Mouse (Mus musculus) liver, embryonic 14.5 days (tissue): ENCODE results near the gene Olfr877. TPM values are rescaled to one million over a fixed set of nuclear protein-coding genes. Genes with fewer than 3 reads are reported as not detected.

Experiments used
- ATAC-seq: fragments of 200-750 bp; cut with Nextera tagmentation; 2 replicates; pipeline ENCODE4 v1.8.0; 2017; ENCODE audit warnings: moderate number of reproducible peaks, mild to moderate bottlenecking, moderate library complexity; ENCODE audit not compliant: insufficient read depth
- DNase-seq, 3 experiments: peaks; one replicate each; pipeline ENCODE4 v3.0.0-alpha.2; 2012 to 2013; ENCODE audit warnings: low read depth in 3 of 3, low spot score in 3 of 3
- H3K27ac ChIP-seq: fragments of 300-500 bp; sonication (generic); 2 replicates; pipeline ENCODE4 v1.5.1; 2014; ENCODE audit warnings: moderate library complexity, mild to moderate bottlenecking, control low read depth, inconsistent platforms
- H3K27me3 ChIP-seq: fragments of 300-500 bp; sonication (generic); 2 replicates; pipeline ENCODE4 v1.6.1; 2014; ENCODE audit warnings: mild to moderate bottlenecking, low read length, moderate library complexity; ENCODE audit not compliant: control insufficient read depth, insufficient read depth
- H3K36me3 ChIP-seq: fragments of 300-500 bp; sonication (generic); replicated peaks from 2 replicates; pipeline ENCODE4 v1.6.1; 2014; ENCODE audit warnings: low read depth; ENCODE audit not compliant: control insufficient read depth, insufficient read depth
- H3K4me1 ChIP-seq, 2 experiments: fragments of 200-500 bp in 1 of 2; fragments of 300-500 bp in 1 of 2; sonication (generic) in 1 of 2; replicated peaks; 2 replicates each; pipeline ENCODE4 v1.6.1; 2012 to 2014; ENCODE audit warnings: antibody characterized with exemption in 1 of 2, inconsistent platforms in 1 of 2, low read length in 1 of 2; ENCODE audit not compliant: control insufficient read depth in 2 of 2, insufficient read depth in 2 of 2
- H3K4me2 ChIP-seq: fragments of 300-500 bp; sonication (generic); 2 replicates; pipeline ENCODE4 v1.6.1; 2014; ENCODE audit warnings: low read depth, mild to moderate bottlenecking, control low read depth, moderate library complexity
- H3K4me3 ChIP-seq, 2 experiments: fragments of 200-500 bp in 1 of 2; fragments of 300-500 bp in 1 of 2; sonication (generic) in 1 of 2; 2 replicates each; pipeline ENCODE4 v1.5.1; 2012 to 2014; ENCODE audit warnings: low read depth in 2 of 2, low read length in 2 of 2, mild to moderate bottlenecking in 2 of 2, control low read depth in 1 of 2, inconsistent platforms in 1 of 2, moderate library complexity in 1 of 2; ENCODE audit not compliant: insufficient read depth in 1 of 2
- H3K9ac ChIP-seq: fragments of 300-500 bp; sonication (generic); replicated peaks from 2 replicates; pipeline ENCODE4 v1.6.1; 2014; ENCODE audit warnings: mild to moderate bottlenecking, control low read depth, moderate library complexity
- H3K9me3 ChIP-seq: fragments of 300-500 bp; sonication (generic); 2 replicates; pipeline ENCODE4 v1.6.1; 2016; ENCODE audit warnings: low read length, mixed read lengths; ENCODE audit not compliant: control insufficient read depth
- CTCF ChIP-seq: IDR thresholded peaks from 2 replicates; pipeline ENCODE4 v1.5.1; 2016; ENCODE audit warnings: antibody characterized with exemption, low read depth, control low read depth
- EP300 ChIP-seq: IDR thresholded peaks from 2 replicates; pipeline ENCODE4 v1.6.1; 2016; ENCODE audit warnings: antibody characterized with exemption, low read depth
- WGBS: fragments of 180-500 bp; shearing (Covaris S2); extraction: QIAGEN DNeasy Blood & Tissue Kit; methylation state at CpG from one replicate; pipeline ENCODE4 v1.1.7; 2014; ENCODE audit not compliant: insufficient replicate concordance; 5-methylcytosine and 5-hydroxymethylcytosine counted together
- polyA plus RNA-seq, 2 experiments: library from polyadenylated mRNA; depleted of rRNA in 1 of 2; stranded (reverse) in 1 of 2; unstranded in 1 of 2; fragments of >200 nt; fragmentation: Nextera tagmentation in 1 of 2; extraction: Ambion mirVana in 1 of 2; gene quantifications; 2 replicates each; pipeline versions ENCODE4 v1.2.1 to v1.2.3; 2012 to 2014

The Olfr877 gene
- polyA plus RNA-seq, 2 experiments: not detected

GRCm38 (mm10) chr9:37833341-37833740, 20.7 kb upstream of the Olfr877 start:
- no peaks in the 10 kb centered on the region for H3K36me3 ChIP-seq
- ATAC-seq: no peak
- DNase-seq: no peak
- no peaks in the 10 kb centered on the region for H3K9me3 ChIP-seq
- TF ChIP-seq EP300: no peak
- no peak for TF ChIP-seq CTCF
- no peak overlapping the region for H3K4me3 ChIP-seq
- no peak overlapping the region for H3K9ac ChIP-seq
- WGBS: 48% methylated on average over 1 of the region's 1 CpGs
- no peaks in the 10 kb centered on the region for H3K27me3 ChIP-seq
- no peak overlapping the region for H3K4me2 ChIP-seq
- no peak overlapping the region for H3K27ac ChIP-seq
- H3K4me1 ChIP-seq: no peaks in the 10 kb centered on the region

DNA sequence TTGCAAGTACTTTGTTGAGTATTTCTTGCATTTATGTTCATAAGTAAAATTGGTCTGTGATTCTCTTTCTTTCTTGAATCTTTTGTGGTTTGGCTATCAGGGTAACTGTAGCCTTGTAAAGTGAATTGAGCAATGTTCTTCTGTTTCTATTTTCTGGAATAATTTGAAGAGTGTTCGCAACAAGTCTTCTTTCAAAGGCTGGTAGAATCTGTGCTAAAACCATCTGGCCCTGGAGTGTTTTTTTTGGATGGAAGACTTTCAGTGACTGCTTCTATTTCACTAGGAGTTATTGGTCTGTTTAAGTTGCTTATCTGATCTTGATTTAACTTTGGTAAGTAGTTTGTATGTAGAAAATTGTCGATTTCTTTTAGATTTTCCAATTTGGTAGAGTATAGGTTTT, 4.8 kb upstream of the Olfr877 start:
- Histone ChIP-seq H3K27ac (no peak overlapping the region), H3K9ac (no peak overlapping the region), H3K4me2 (no peak overlapping the region), H3K4me3 (no peak overlapping the region), H3K4me1 (no peaks in the 10 kb centered on the region), H3K36me3 (no peaks in the 10 kb centered on the region), H3K27me3 (no peaks in the 10 kb centered on the region), H3K9me3 (no peaks in the 10 kb centered on the region)
- TF ChIP-seq CTCF (no peak), EP300 (no peak)
- 56% methylated on average over 2 of the region's 2 CpGs for WGBS
- ATAC-seq: no peak
- no peak for DNase-seq

DNA sequence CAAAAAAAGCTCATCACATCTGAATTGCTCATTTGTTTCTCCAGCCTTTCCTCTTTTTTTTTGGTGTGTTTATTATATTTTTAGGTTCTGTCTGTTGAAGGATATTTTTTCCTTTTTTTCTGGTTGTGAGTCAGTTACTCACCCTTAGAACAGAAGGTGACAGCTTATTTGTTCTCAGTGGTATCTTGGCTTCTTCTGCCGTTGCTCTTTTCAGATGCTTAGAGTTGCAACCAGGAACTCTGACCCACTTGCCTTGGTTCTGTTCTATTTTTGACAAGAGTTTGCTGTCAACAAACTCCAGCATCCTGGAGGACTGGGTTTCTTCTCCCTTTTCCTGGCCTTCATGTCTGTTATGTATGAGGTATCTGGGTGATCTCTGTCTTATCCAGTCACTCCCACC, 9.3 kb downstream of the Olfr877 start:
- H3K27ac ChIP-seq: no peak overlapping the region
- no peak overlapping the region for H3K9ac ChIP-seq
- H3K4me2 ChIP-seq: no peak overlapping the region
- DNase-seq (no peak), ATAC-seq (no peak)
- TF ChIP-seq EP300 (no peak), CTCF (no peak)
- no peaks in the 10 kb centered on the region for H3K4me1 ChIP-seq
- no peaks in the 10 kb centered on the region for H3K9me3 ChIP-seq
- H3K27me3 ChIP-seq: no peaks in the 10 kb centered on the region
- no peak overlapping the region for H3K4me3 ChIP-seq
- no peaks in the 10 kb centered on the region for H3K36me3 ChIP-seq
- 54% methylated on average over 1 of the region's 1 CpGs for WGBS

DNA sequence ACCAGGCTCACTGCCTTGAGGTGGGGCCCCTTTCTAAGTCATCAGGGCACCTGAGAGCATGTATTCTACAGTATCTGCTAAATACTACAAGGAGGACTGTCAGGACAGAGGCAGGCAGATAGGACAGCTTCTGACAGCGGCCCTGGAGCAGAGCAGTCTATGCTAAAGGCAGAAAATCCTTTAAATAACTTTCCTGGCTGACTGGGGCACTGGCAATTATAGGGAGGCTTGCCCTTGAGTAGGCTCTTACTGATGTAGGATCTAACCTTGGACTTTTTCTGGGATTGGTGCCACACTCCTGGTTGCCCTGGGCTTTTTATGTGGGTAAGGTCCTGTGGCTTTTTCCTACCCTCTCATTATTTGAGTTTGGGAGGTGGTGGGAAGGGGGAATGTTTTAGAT, 16.2 kb downstream of the Olfr877 start:
- WGBS: 21% methylated on average over 1 of the region's 1 CpGs
- Histone ChIP-seq H3K9ac (no peak overlapping the region), H3K4me2 (no peak overlapping the region), H3K27ac (no peak overlapping the region), H3K36me3 (no peaks in the 10 kb centered on the region), H3K4me3 (no peak overlapping the region), H3K9me3 (no peaks in the 10 kb centered on the region), H3K27me3 (no peaks in the 10 kb centered on the region), H3K4me1 (no peaks in the 10 kb centered on the region)
- DNase-seq: no peak
- no peak for ATAC-seq
- TF ChIP-seq EP300 (no peak), CTCF (no peak)

DNA sequence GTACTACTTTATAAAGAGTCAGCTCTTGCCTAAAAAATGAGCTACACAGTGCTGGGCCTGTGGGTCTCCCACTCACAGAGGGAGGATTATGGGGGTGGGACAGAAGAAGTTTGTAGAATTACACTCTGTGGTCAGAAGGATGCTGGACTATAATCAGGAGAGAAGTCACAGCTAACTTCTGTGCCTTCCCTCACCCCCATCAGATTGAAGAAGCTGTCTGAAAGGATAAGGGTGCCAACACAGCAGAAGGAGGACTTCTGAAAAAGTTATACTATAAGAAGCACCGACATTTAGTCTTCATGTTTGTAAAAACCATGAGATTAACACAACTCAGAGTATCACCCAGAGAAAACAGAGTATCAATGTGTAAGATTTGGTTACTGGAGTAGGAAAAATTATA, 17.0 kb downstream of the Olfr877 start:
- ATAC-seq: no peak
- no peak for TF ChIP-seq EP300
- TF ChIP-seq CTCF: no peak
- Histone ChIP-seq H3K27me3 (no peaks in the 10 kb centered on the region), H3K27ac (no peak overlapping the region), H3K4me2 (no peak overlapping the region), H3K4me3 (no peak overlapping the region), H3K36me3 (no peaks in the 10 kb centered on the region), H3K9me3 (no peaks in the 10 kb centered on the region), H3K4me1 (no peaks in the 10 kb centered on the region), H3K9ac (no peak overlapping the region)
- no peak for DNase-seq
- 47% methylated on average over 1 of the region's 1 CpGs for WGBS
